Mouse (Mus musculus) adrenal gland, postnatal 4 days (tissue): Measurements from ENCODE around the gene Ampd1. TPM values are rescaled to one million over a fixed set of nuclear protein-coding genes. Genes with fewer than 3 reads are reported as not detected.

Experiments used
- DNase-seq, 2 experiments: peaks; one replicate each; pipeline ENCODE4 v3.0.0; 2021 to 2022; ENCODE audit warnings: low spot score in 2 of 2, mixed read lengths in 2 of 2
- total RNA-seq, 2 experiments: library from RNA; stranded (reverse); gene quantifications; 2 replicates each; pipeline ENCODE4 v1.2.3; 2021

Ampd1 gene
- total RNA-seq, 2 experiments from 2014 or later: 3.4 to 7.6 TPM

GRCm38 (mm10) chr3:103147775-103148174 lies 74.0 kb downstream of the Ampd1 start:
- no peak for DNase-seq

GRCm38 (mm10) chr3:103148941-103149340 lies 75.1 kb downstream of the Ampd1 start:
- DNase-seq: no peak

Other genes with a start within 250 kb of the Ampd1 start
- gene Sycp1, start 137.9 kb upstream of the Ampd1 start, total RNA-seq: under 1 TPM in 1 of 2 experiments, not detected in 1; 0.56 TPM
- under 1 TPM in 1 of 2 experiments, not detected in 1; 0.48 TPM for gene Nr1h5, start 109.9 kb upstream of the Ampd1 start, total RNA-seq
- gene Sike1, start 78.3 kb upstream of the Ampd1 start, total RNA-seq: 100 to 1,000 TPM in 1 of 2 experiments, 10 to 100 TPM in 1; 96.7 to 105 TPM
- gene Csde1, start 53.6 kb upstream of the Ampd1 start, total RNA-seq: 100 to 1,000 TPM; 337 to 354 TPM
- 100 to 1,000 TPM; 105 to 109 TPM for gene Nras, start 15.7 kb upstream of the Ampd1 start, total RNA-seq
- gene Dennd2c, start 28.6 kb downstream of the Ampd1 start, total RNA-seq: 1 to 10 TPM; 3.1 to 3.8 TPM
- 10 to 100 TPM; 66.8 to 75.5 TPM for gene Bcas2, start 97.6 kb downstream of the Ampd1 start, total RNA-seq
- gene Trim33, start 205.3 kb downstream of the Ampd1 start, total RNA-seq: 10 to 100 TPM; 44.2 to 50.2 TPM